Mouse (Mus musculus) neural tube, embryonic 12.5 days (tissue): ENCODE data around the gene Tas2r119. TPM values are rescaled to one million over a fixed set of nuclear protein-coding genes. Genes with fewer than 3 reads are reported as not detected.
"Not testable (repeated sequence)": the region's sequence is repeated elsewhere in the genome, so short reads cannot be mapped to it uniquely, and the experiment has no call there.

Source experiments
- ATAC-seq: fragments of 200-750 bp; cut with Nextera tagmentation; 2 replicates; pipeline ENCODE4 v1.8.0; 2017; ENCODE audit warnings: low read depth, mild to moderate bottlenecking, moderate TSS enrichment, moderate library complexity; ENCODE audit not compliant: low FRiP score
- H3K27ac ChIP-seq: fragments of 300-500 bp; sonication (generic); 2 replicates; pipeline ENCODE4 v1.5.1; 2016
- H3K27me3 ChIP-seq: fragments of 300-500 bp; sonication (generic); replicated peaks from 2 replicates; pipeline ENCODE4 v1.6.1; 2016; ENCODE audit warnings: mild to moderate bottlenecking
- H3K36me3 ChIP-seq: fragments of 300-500 bp; sonication (generic); 2 replicates; pipeline ENCODE4 v1.6.1; 2016; ENCODE audit warnings: mild to moderate bottlenecking
- H3K4me1 ChIP-seq: fragments of 300-500 bp; sonication (generic); 2 replicates; pipeline ENCODE4 v1.6.1; 2016
- H3K4me2 ChIP-seq: fragments of 300-500 bp; sonication (generic); replicated peaks from 2 replicates; pipeline ENCODE4 v1.6.1; 2016; ENCODE audit warnings: mild to moderate bottlenecking
- H3K4me3 ChIP-seq: fragments of 300-500 bp; sonication (generic); 2 replicates; pipeline ENCODE4 v1.5.1; 2016
- H3K9ac ChIP-seq: fragments of 300-500 bp; sonication (generic); 2 replicates; pipeline ENCODE4 v1.6.1; 2016; ENCODE audit warnings: mild to moderate bottlenecking
- H3K9me3 ChIP-seq: fragments of 300-500 bp; sonication (generic); 2 replicates; pipeline ENCODE4 v1.6.1; 2016; ENCODE audit warnings: mild to moderate bottlenecking
- WGBS: fragments of 180-500 bp; shearing (Covaris S2); methylation state at CpG from one replicate; pipeline ENCODE4 v1.1.7; 2016; 5-methylcytosine and 5-hydroxymethylcytosine counted together
- polyA plus RNA-seq: library from polyadenylated mRNA; unstranded; fragments of >200 nt; fragmentation: Nextera tagmentation; extraction: Ambion mirVana; gene quantifications from 2 replicates; pipeline ENCODE4 v1.2.1, GENCODE M21; 2016

Tas2r119 gene
- polyA plus RNA-seq, 1 experiment from 2014 or later = not detected

- WGBS = 90% methylated on average over 1 of the region's 1 CpGs
- Histone ChIP-seq H3K4me3 (no peak overlapping the region), H3K36me3 (no peaks in the 10 kb centered on the region), H3K4me2 (no peak overlapping the region), H3K4me1 (no peaks in the 10 kb centered on the region), H3K9ac (no peak overlapping the region), H3K27ac (no peak overlapping the region), H3K9me3 (no peaks in the 10 kb centered on the region), H3K27me3 (no peaks in the 10 kb centered on the region)
- ATAC-seq = no peak
Measured at GRCm38 (mm10) chr15:32182026-32182425, 4.9 kb downstream of the Tas2r119 start.

GRCm38 (mm10) chr15:32184964-32185363 lies 7.9 kb downstream of the Tas2r119 start:
- H3K9ac ChIP-seq = no peak overlapping the region
- no peak overlapping the region for H3K4me3 ChIP-seq
- no peaks in the 10 kb centered on the region for H3K36me3 ChIP-seq
- no peaks in the 10 kb centered on the region for H3K27me3 ChIP-seq
- H3K27ac ChIP-seq = no peak overlapping the region
- no peaks in the 10 kb centered on the region for H3K4me1 ChIP-seq
- no peaks in the 10 kb centered on the region for H3K9me3 ChIP-seq
- no peak overlapping the region for H3K4me2 ChIP-seq
- ATAC-seq = no peak

GRCm38 (mm10) chr15:32189879-32190278 lies 12.8 kb downstream of the Tas2r119 start:
- Histone ChIP-seq H3K4me2 (no peak overlapping the region), H3K27ac (no peak overlapping the region), H3K36me3 (no peaks in the 10 kb centered on the region), H3K9ac (no peak overlapping the region), H3K27me3 (no peaks in the 10 kb centered on the region), H3K4me3 (no peak overlapping the region), H3K4me1 (no peaks in the 10 kb centered on the region), H3K9me3 (no peaks in the 10 kb centered on the region)
- no peak for ATAC-seq
- 89% methylated on average over 3 of the region's 3 CpGs for WGBS

GRCm38 (mm10) chr15:32190436-32190835 lies 13.3 kb downstream of the Tas2r119 start:
- WGBS = 71% methylated on average over 6 of the region's 6 CpGs
- Histone ChIP-seq H3K27ac (no peak overlapping the region), H3K4me3 (no peak overlapping the region), H3K4me1 (no peaks in the 10 kb centered on the region), H3K36me3 (no peaks in the 10 kb centered on the region), H3K27me3 (no peaks in the 10 kb centered on the region), H3K4me2 (no peak overlapping the region), H3K9me3 (no peaks in the 10 kb centered on the region), H3K9ac (no peak overlapping the region)
- ATAC-seq = no peak

GRCm38 (mm10) chr15:32192948-32193347 lies 15.9 kb downstream of the Tas2r119 start:
- no peak for ATAC-seq
- 71% methylated on average over 1 of the region's 1 CpGs for WGBS

GRCm38 (mm10) chr15:32198076-32198475 lies 21.0 kb downstream of the Tas2r119 start:
- H3K9me3 ChIP-seq = no peaks in the 10 kb centered on the region
- no peak overlapping the region for H3K4me2 ChIP-seq
- peaks cover 4% of the 10 kb centered on the region for H3K4me1 ChIP-seq
- H3K4me3 ChIP-seq = no peak overlapping the region
- H3K9ac ChIP-seq = no peak overlapping the region
- no peaks in the 10 kb centered on the region for H3K27me3 ChIP-seq
- WGBS = 74% methylated on average over 9 of the region's 9 CpGs
- no peak for ATAC-seq
- no peaks in the 10 kb centered on the region for H3K36me3 ChIP-seq
- H3K27ac ChIP-seq = no peak overlapping the region

More at GRCm38 (mm10) chr15:32192948-32193347, 15.9 kb downstream of the Tas2r119 start:
- no peak overlapping the region for H3K4me2 ChIP-seq
- H3K4me3 ChIP-seq = no peak overlapping the region
- H3K36me3 ChIP-seq = no peaks in the 10 kb centered on the region
- no peaks in the 10 kb centered on the region for H3K27me3 ChIP-seq
- H3K27ac ChIP-seq = no peak overlapping the region
- H3K9ac ChIP-seq = no peak overlapping the region
- H3K4me1 ChIP-seq = peaks cover 1% of the 10 kb centered on the region
- H3K9me3 ChIP-seq = no peaks in the 10 kb centered on the region

GRCm38 (mm10) chr15:32198561-32198960 lies 21.5 kb downstream of the Tas2r119 start:
- H3K9ac ChIP-seq = no peak overlapping the region
- H3K36me3 ChIP-seq = no peaks in the 10 kb centered on the region
- H3K9me3 ChIP-seq = no peaks in the 10 kb centered on the region
- no peak overlapping the region for H3K4me2 ChIP-seq
- peaks cover 4% of the 10 kb centered on the region for H3K4me1 ChIP-seq
- H3K27ac ChIP-seq = no peak overlapping the region
- 78% methylated on average over 5 of the region's 5 CpGs for WGBS
- H3K4me3 ChIP-seq = no peak overlapping the region
- no peak for ATAC-seq
- H3K27me3 ChIP-seq = no peaks in the 10 kb centered on the region

- no peak for ATAC-seq
- no peaks in the 10 kb centered on the region for H3K36me3 ChIP-seq
- 87% methylated on average over 5 of the region's 5 CpGs for WGBS
Measured at GRCm38 (mm10) chr15:32203242-32203641, 26.2 kb downstream of the Tas2r119 start.

GRCm38 (mm10) chr15:32204908-32205307 lies 27.8 kb downstream of the Tas2r119 start:
- H3K27ac ChIP-seq = no peak overlapping the region
- WGBS = 93% methylated on average over 10 of the region's 10 CpGs
- no peak for ATAC-seq
- no peaks in the 10 kb centered on the region for H3K27me3 ChIP-seq
- H3K4me2 ChIP-seq = no peak overlapping the region
- H3K36me3 ChIP-seq = no peaks in the 10 kb centered on the region
- no peak overlapping the region for H3K4me3 ChIP-seq
- H3K4me1 ChIP-seq = no peaks in the 10 kb centered on the region
- H3K9me3 ChIP-seq = no peaks in the 10 kb centered on the region
- H3K9ac ChIP-seq = no peak overlapping the region

More at GRCm38 (mm10) chr15:32203242-32203641, 26.2 kb downstream of the Tas2r119 start:
- Histone ChIP-seq H3K27me3 (no peaks in the 10 kb centered on the region), H3K9me3 (no peaks in the 10 kb centered on the region), H3K4me3 (no peak overlapping the region), H3K27ac (no peak overlapping the region), H3K4me2 (no peak overlapping the region), H3K9ac (no peak overlapping the region), H3K4me1 (no peaks in the 10 kb centered on the region)

GRCm38 (mm10) chr15:32214687-32215086 lies 37.6 kb downstream of the Tas2r119 start:
- WGBS = 93% methylated on average over 10 of the region's 10 CpGs
- H3K27me3 ChIP-seq, H3K4me2 ChIP-seq, H3K9me3 ChIP-seq, H3K4me1 ChIP-seq, H3K36me3 ChIP-seq, H3K9ac ChIP-seq, ATAC-seq, H3K27ac ChIP-seq, H3K4me3 ChIP-seq: not testable (repeated sequence)

- Histone ChIP-seq H3K36me3 (no peaks in the 10 kb centered on the region), H3K9me3 (no peaks in the 10 kb centered on the region), H3K27me3 (no peaks in the 10 kb centered on the region), H3K4me1 (no peaks in the 10 kb centered on the region), H3K4me2 (no peak overlapping the region), H3K27ac (no peak overlapping the region), H3K9ac (no peak overlapping the region), H3K4me3 (no peak overlapping the region)
- ATAC-seq = no peak
- WGBS = 93% methylated on average over 7 of the region's 7 CpGs
Measured at GRCm38 (mm10) chr15:32223028-32223427, 45.9 kb downstream of the Tas2r119 start.

GRCm38 (mm10) chr15:32225394-32225793 lies 48.3 kb downstream of the Tas2r119 start:
- H3K27me3 ChIP-seq = no peaks in the 10 kb centered on the region
- WGBS = 90% methylated on average over 3 of the region's 3 CpGs
- ATAC-seq = no peak
- no peak overlapping the region for H3K4me2 ChIP-seq
- no peaks in the 10 kb centered on the region for H3K9me3 ChIP-seq
- H3K27ac ChIP-seq = no peak overlapping the region
- H3K4me3 ChIP-seq = no peak overlapping the region
- H3K9ac ChIP-seq = no peak overlapping the region
- H3K4me1 ChIP-seq = no peaks in the 10 kb centered on the region
- no peaks in the 10 kb centered on the region for H3K36me3 ChIP-seq

- H3K4me3 ChIP-seq = no peak overlapping the region
- no peaks in the 10 kb centered on the region for H3K4me1 ChIP-seq
- no peaks in the 10 kb centered on the region for H3K27me3 ChIP-seq
- WGBS = 88% methylated on average over 6 of the region's 6 CpGs
- H3K9ac ChIP-seq = no peak overlapping the region
- no peak overlapping the region for H3K4me2 ChIP-seq
- ATAC-seq = no peak
- H3K36me3 ChIP-seq = no peaks in the 10 kb centered on the region
- H3K27ac ChIP-seq = no peak overlapping the region
- no peaks in the 10 kb centered on the region for H3K9me3 ChIP-seq
Measured at GRCm38 (mm10) chr15:32226381-32226780, 49.3 kb downstream of the Tas2r119 start.
